Mouse (Mus musculus) cerebellum, adult 8-10 months (tissue): ENCODE measurements around the gene Usp50.

Source experiments
- DNase-seq: peaks from one replicate; pipeline ENCODE4 v3.0.0; 2022

Usp50 gene

DNA sequence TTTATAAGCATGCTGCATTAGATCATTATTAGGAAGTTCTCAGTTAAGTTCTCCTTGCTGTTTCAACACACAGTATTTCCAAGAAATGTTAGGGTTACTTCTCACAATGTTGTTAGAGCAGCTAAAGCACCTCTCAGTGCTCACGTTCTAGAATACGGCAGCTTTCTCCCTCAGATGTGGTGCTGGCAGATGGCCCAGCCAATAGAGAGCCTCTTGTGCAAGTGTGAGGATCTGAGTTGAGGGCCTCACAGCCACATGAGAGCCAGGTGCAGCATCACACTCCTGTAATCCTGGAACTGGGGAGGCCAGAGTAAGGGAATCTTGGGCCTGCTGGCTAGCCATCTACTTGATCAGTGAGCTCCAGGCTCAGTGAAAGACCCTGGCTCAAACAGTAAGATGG is 43.0 kb downstream of the Usp50 start:
- DNase-seq, result no peak

DNA sequence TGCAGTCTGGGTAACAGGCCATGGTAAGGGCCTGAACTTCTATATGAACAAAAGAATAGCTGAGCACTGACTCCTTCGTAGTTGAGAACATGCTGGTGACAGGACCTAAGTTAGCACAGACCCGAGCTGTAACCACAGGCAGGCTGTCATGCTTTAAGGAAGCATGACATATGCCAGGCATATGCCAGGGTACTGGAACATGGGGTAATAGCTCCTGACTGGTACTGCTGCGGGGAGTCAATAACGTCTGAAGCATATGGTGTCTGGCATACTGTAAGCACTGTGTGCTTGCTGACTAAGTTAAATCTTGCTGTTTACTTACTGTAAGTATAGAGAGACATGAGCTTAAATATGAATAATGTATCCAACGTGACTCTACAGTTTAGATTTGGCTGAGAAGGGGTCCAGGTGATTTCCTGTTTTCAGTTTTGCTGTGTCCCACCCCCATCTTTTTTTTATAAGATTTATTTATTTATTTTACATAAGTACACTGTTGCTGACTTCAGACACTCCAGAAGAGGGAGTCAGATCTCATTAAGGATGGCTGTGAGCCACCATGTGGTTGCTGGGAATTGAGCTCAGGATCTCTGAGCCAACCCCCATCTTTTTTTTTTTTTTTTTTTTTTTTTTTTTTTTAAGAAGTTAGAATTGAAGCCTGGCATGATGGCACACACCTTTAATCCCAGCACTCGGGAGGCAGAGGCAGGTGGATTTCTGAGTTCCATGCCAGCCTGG is 47.8 kb downstream of the Usp50 start:
- DNase-seq, result no peak

DNA sequence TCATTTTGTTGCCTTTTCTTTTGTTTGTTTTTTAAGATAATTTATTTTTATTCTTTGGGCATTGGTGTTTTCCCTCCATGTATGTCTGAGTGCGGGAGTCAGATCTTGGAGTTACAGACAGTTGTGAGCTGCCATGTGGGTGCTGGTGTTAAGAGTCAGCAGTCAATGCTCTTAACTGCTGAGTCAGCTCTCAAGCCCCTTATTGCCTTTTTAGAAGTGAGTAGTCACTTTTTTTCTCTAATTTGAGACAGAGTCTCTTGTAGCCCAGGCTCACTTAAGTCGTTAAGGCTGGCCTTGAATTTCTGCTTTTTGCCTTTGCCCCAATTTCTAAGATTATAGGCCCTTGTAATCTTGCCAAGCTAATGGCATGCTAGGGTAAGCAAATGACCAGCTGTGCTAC is 52.8 kb downstream of the Usp50 start:
- DNase-seq, result no peak

DNA sequence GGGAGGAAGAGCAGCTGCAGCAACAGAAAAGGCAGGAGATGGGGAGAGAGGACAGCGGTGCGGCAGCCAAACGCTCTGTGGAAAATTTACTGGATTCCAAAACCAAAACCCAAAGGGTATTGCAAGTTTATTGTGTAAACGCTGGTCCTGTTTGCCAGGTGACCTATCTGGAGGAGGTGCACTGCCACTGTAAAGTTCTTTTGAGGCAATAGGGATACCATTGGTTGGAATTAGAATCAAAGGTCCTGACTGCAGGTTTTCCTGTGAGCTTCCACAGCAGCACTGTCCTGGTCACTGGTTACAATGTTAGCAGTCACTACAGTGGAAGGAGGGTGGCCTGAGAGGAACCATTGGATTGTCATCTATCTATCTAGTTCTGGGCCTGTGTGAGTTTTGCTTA is 54.1 kb downstream of the Usp50 start:
- DNase-seq, result no peak

DNA sequence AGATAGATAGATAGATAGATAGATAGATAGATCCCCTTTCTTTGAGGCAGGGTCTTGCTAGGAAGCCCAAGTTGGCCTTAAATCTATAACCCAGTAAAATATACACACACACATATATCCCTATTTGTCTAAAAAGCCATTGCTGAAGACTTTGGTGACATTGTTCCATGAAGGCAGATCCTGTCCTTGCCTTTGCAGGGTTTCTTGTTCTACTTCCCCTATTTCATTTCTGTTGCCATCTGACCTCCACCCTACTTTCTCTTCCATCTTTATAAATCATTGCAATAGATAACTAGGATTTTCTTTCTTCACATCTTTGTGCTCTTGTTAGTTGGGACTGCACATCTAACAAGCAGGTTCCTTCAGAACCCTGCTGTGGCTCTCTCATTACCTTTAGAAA is 70.3 kb downstream of the Usp50 start:
- no peak for DNase-seq

DNA sequence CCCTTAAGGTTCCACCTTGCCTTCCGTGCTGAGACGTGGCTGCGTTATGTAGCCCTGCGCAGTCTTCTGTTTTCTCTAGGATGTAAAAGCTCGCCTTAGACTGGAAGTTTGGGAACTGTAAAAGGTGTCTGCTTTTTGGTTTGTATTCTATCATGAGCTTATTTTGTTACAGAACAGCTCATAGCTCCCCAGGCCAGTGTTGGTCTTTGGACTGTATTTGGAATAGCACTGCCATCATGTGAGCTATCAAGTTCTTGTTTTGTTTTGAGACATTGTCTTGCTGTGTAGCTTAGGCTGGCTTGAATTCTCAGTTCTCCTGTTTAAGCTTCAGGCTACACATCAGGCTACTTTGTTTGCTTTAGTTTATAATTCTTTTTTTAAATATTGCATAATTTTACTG is 70.7 kb downstream of the Usp50 start:
- DNase-seq, result no peak

DNA sequence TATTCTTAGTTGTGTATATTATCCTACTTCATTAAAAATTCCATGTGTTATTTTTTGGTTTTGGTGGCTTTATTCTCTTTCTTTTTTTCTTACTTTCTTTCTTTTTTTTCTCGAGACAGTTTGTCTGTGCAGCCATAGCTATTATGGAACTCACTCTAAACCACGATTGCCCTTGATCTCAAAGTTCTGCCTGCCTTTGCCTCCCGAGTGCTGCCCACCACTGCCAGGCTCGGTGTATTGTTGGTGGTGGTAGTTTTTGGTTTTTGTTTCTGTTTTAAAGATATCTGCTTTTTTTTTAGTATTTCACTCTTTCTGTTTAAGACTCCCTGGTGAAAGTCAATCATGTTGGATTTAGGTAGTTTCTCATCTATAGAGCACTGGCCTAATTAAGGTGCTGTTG is 74.9 kb downstream of the Usp50 start:
- no peak for DNase-seq

DNA sequence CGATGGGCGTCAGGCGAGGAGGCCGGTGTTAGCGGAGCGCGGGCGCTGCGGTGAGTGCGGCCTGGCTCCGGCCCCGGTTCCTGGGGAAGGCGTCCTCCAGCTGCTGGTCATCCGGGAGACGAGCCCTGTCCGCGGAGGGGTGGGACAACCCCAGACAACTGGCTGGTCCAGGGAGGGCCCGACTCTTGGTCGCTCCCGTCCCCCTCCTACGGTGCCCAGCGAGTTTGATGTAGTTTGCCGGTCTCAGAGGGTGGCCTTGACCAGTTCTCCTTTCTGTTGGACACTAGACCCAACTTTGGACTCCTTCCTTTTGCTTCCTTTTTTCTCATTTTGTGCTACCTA is 75.9 kb downstream of the Usp50 start:
- DNase-seq, result no peak

DNA sequence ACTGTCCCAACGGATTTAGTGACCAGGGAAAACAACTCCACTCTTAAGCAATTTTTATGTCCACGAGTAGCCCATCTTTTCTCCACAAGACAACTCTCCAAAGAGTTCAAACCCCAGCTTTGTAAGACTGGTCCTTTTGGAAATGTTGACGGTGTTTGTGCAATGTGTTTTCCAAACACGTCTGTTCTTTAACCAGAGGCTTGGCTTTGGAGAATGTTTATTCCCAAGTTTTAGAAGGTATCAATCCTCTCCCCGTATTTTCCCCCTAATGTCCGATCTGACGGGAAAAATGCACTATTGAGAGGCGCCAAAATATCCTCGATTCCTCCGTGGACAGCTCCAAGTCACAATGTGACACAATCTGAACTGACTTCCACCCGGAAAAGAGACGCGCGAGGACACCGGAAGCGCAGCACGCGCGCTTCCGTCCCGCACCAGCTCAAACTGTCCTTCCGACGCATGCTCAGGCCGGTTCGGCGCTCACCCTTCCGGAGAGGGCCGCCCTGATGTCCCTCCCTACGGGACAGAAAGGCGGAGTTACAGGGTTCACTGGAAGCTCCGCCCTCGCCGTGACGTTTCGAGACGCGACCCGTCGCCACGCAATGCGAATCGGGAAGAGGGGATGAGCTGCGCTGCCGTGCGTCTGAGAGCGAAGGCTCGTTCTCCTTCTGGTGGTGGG is 76.4 kb downstream of the Usp50 start, which contains the start of gene Usp8:
Gene Usp8, plus strand, starts transcription at position 570 of the 679 bp plus-strand sequence.
- peak; percentile 95 for DNase-seq

DNA sequence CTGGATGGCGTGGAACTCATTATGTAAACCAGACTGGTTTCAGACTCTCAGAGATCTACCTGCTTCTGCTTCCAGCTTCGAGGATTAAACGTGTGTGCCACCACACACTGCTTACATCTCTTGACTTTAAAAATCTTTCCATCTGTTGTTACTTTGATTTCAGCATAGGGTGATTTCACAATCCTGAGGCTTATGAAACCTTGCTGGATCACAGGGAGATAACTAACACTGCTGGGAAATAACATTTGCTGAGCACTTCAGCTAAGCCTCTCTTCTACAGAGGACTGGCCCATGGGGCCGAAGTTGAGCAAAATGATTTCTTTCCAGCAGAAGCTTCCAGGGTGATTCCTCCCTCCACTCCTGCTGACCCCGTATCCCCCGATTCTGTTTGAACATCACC is 88.0 kb downstream of the Usp50 start:
- DNase-seq, result no peak

DNA sequence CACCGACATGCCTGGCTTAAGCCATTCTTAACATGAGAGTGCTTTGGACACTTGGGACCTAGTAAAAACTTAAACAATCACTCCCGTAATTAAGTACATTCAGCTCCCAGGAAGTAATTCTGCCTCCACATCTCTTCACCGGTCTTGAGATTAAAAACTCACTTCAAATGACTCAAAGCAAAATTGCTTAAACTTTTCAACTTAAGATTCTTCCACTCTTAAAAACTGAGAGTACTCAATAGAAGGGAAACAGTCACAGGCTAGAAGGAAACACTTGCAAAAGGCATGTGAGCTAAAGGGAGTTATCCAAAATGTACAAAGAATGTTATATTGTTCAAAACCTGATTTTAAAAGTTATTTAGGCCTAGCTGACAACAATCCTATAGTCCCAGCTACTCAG is 92.0 kb downstream of the Usp50 start:
- no peak for DNase-seq

DNA sequence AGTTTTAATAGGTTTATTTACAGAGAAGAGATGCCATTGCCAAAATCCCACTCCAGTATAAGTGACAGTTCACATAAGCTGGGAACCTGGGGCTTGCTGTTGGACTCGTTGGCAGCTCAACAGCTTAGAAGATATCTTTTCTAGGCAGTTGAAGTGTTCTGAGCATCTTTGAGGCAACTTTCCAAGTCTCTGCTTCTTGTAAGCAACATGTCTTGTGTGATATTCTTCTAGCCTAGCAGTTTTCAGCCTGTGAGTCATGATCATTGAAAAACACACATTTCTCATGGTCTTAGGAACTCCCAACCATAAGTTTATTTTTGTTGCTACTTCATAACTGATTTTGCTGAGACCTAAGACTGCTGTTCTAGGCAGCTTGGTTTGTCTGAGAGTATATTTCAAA is 100.3 kb downstream of the Usp50 start:
- DNase-seq, result no peak

DNA sequence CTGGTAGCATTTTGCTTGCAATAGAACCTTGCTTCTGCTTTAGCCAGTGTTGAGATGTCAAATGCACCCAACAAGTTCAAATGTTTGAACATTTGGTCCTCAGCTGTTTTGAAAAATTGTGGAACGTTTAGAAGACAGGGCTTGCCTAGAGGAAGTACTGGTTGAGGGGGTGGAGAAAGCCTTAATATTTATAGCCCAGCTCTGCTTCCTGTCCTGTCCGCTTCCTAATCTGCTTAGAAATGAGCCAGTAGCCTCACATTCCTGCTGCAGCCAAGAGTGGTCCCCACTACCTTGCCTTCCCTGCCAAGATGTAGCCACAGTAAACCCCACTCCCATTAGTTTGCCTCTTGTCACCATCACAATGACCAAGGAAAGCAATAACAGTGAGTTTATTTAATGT is 100.9 kb downstream of the Usp50 start:
- DNase-seq, result no peak

DNA sequence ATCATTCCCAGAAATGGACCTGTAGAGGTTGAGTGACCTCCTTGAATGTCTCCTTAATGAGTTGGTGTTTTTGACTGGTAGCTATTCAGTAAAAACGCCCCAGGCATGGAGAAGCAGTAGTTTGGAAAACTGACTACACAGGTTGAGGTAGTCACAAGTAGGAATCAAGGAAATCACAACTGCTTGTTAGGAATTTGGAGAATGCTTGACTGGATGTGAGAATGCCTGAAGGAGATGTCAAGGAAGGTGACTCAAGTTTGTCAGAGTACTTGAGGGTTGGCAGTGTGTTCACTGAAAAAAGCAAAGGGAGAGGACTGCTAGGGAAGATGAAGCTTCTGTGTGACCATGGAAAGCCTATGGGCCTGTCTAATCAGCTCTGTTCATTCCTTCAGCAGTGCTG is 105.9 kb downstream of the Usp50 start:
- DNase-seq, result no peak

DNA sequence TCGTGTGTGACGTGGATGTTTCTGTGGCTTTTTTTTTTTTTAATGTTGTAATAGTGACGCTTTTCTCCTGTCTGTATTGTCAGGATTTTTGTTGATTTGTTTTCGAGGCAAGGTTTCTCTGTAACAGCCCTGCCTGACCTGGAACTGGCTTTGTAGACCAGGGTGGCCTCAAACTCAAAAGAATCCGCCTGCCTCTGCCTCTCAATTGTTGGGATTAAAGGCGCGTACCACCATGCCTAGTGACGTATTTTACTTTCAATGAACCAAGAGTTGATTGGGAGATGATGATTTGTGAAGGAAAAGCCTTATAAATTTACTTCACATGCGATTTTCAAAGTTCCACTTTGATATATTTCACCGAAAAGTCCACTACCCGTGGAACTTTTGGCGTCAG is 107.2 kb downstream of the Usp50 start, which contains the start of gene Gabpb1:
Gene Gabpb1, minus strand, starts transcription at position 216 of the 394 bp plus-strand sequence.
- DNase-seq, result no peak

DNA sequence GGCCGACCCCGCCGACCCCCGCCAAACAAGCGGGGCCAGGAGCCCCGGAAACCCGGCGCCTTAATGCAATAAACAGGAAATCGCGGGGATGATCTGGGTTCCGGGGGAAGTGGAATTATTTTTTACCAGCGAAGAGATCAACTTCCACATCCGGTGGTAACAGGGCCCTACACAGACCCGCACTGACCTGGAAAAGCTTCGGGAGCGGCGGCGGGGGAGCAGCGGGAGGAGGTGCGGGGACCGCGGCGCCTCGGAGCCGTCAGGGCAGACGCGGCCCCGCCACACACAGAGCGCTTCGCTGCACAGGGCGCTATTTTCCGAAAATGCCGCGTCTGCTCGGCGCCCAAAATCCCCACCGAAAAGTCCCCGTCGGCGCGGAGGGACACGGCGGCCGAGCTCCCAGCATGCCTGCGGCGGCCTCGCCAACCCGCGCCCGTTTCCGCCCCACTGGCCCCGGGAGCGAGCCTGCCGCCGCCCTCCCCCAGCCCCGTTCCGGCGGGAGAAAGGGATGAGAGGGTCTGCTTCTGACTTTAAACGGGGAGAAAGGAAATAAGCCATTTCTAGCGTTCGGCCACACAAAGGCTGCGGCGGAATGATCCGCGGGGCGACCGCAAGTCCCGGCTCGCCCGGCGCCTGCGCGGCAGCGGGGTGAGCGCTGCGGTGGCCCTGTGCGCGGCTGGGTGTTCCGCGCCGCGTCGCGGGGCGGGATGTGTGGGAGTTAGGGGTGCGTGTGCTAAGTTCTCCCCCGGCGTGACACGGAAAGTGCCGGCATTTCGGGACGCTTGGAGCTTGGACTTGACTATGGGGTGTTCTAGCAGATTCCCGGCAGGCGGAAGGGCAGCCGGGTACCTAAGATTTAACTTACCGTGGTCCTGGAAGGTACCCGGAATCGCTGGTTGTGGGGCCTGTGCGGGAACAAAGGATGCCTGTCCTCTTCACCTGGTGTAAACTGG is 107.8 kb downstream of the Usp50 start:
- peak; percentile 89 for DNase-seq

DNA sequence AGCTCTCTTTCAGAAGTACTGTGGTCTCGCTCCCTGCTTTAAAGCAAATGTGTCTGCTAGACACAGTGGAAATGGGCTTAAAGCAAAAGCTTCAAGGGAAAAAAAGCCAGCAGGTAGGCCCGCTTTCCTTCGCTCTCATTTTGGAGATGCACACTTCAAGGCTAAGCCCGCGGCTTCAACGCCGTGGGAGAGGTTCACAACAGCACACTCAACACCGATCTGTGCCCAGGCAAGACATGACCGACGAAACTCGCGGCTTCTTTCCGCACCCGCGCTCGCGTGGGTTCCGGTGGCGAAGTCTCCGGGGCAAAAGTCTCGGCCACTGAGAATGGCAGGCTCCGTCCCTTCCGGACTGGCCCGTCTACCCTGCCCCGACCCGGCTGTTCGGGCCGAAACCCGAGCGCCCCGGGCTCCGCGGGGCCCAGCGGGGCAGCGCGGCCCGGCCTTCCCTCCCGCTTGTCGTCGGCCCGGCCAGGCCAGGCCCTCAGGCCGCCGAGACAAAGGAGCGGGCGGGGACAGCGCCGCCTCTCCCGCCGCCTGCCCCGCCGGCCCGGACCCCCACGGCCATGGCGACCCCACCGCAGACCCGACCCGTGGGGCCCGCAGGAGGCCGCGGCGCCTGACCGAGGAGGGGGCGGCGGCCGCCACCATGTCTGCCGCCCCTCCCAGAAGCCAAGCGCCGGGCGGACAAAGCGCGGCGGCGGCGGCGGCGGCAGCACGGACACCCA is 108.7 kb downstream of the Usp50 start:
- DNase-seq, result peak; percentile 44

DNA sequence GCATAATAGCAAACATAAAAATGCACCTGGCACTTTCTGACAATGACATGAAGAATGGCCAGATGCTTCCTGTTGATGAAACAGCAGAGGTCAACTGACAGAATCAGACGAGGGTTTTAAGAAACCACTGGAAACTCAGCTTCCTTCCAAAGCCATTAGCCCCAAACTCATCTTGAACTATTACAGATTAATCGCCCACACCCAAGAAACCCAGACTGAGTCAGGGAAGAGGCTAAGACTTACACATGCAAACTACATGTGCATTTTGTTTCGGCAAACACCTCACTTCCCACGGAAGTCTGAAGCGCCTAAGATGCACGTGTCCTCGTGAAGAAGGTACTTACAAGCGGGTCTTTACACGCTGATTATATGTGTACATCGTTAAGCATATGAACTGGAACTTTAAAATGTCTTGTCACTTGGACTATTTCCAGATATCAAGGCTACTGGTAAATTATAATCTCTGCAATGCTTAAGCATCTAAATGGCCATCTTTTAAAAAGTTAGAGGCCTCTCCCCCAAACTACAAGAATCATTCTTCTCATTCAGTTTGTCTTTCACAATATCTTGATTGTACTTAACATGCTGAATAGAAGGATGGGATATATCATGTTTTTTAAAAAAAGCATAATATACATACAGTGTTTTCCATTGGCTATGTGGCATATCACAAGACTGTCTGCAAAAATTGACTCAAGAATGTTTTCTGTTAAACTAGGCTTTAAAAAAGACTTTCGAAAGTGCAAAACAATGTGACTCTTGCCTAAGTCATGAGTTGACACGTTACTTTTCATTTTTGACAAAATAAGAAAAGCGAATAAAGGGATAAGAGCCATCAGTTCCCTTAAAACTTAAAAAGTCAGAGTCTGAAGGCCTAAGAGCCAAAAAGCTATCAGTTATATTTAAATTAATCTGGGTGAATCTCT is 109.7 kb downstream of the Usp50 start:
- DNase-seq, result no peak

DNA sequence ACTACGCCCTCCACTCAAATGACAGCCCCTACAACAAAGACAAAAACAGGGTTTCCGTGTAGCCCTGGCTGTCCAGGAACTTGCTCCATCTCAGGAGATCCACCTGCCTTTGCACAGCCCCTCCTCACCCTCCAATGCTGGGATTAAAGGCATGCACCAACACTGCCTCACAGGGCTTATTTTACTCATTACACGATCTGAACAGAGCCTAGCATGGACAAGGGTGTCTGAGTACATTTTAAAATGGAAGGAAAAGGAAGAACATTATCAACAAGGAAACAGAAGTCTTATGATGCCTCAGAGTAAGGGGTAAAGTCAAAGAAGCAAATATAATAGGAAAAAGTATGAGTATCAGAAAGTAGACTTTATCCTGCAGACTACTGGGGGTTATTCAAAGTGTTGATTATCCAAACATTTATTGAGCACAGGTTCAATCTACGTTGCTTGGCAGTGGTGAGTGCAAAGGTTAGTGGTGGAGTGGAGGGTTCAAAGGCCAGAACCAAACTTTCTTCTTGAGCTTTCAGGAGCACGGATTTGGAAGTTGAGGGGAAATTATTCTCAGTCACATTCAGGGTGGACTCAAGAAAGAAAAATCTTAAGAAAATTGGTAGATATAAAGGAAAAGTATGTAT is 114.5 kb downstream of the Usp50 start:
- no peak for DNase-seq

DNA sequence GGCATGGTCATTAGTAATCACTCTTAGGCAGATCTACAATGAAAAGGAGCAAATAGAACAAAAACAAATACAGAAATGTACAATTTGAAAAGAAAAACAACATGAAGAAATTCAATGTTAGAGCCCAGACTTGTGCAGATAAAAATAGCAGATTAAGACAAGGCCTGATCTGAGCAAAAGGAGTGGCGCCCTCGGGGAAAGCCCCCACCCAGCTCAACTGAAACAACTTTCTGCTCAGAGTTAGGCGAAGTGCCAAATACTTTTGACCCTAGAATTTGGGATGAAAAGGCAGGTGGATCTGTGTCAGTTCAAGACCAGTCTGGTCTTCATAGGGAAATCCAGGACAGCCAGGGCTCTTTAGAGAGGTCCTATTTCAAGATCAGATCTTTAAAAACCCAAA is 117.3 kb downstream of the Usp50 start:
- DNase-seq, result no peak

DNA sequence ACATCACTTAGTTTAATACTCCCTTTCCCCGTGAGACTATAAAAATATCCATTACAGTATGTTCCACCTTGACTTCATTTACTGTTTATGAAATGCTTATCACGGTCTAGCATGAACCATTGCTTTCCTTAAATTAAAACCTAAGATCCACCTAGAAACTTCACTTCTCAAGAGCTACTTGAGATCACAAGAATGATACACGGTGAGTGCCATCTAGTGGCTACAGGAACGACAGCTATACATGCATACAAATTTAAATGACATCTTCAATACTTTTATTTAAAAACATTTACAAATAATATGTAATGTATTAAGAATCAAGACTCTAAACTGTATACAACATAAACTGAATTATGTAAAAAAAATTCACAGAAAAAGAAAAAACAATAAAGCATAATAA is 119.8 kb downstream of the Usp50 start:
- DNase-seq, result no peak
